Mouse (Mus musculus) left cerebral cortex, adult 9 months (tissue): ENCODE data around the gene Gbf1.
"Not testable (repeated sequence)": the region's sequence is repeated elsewhere in the genome, so short reads cannot be mapped to it uniquely, and the experiment has no call there.

Experiments
- DNase-seq, 2 experiments: peaks; one replicate each; pipeline ENCODE4 v3.0.0; 2022; ENCODE audit warnings: low spot score in 2 of 2

The Gbf1 gene

GRCm38 (mm10) chr19:46152127-46152803 lies at the start of gene Gbf1:
Gbf1 (plus strand) TSS chr19:46152509.
- peak; percentile 99 for DNase-seq

GRCm38 (mm10) chr19:46103437-46104186 lies 48.7 kb upstream of the Gbf1 start:
- DNase-seq, result no peak

- DNase-seq, result no peak
Measured at GRCm38 (mm10) chr19:46104187-46104557, 48.1 kb upstream of the Gbf1 start.

- DNase-seq, result no peak
Measured at GRCm38 (mm10) chr19:46110214-46110613, 42.1 kb upstream of the Gbf1 start.

GRCm38 (mm10) chr19:46110781-46111180 lies 41.5 kb upstream of the Gbf1 start:
- no peak for DNase-seq

GRCm38 (mm10) chr19:46114617-46115016 lies 37.7 kb upstream of the Gbf1 start:
- no peak for DNase-seq

- DNase-seq, result no peak
Measured at GRCm38 (mm10) chr19:46119458-46119857, 32.9 kb upstream of the Gbf1 start.

- DNase-seq, result no peak
Measured at GRCm38 (mm10) chr19:46120872-46121271, 31.4 kb upstream of the Gbf1 start.

GRCm38 (mm10) chr19:46123876-46124275 lies 28.4 kb upstream of the Gbf1 start:
- no peak for DNase-seq

- no peak for DNase-seq
Measured at GRCm38 (mm10) chr19:46124651-46125050, 27.7 kb upstream of the Gbf1 start.

- no peak for DNase-seq
Measured at GRCm38 (mm10) chr19:46126301-46126700, 26.0 kb upstream of the Gbf1 start.

GRCm38 (mm10) chr19:46129737-46130136 lies 22.6 kb upstream of the Gbf1 start:
- not testable (repeated sequence) for DNase-seq

GRCm38 (mm10) chr19:46131283-46131682 lies 21.0 kb upstream of the Gbf1 start:
- DNase-seq, result no peak

- DNase-seq, result no peak
Measured at GRCm38 (mm10) chr19:46131694-46132525, 20.4 kb upstream of the Gbf1 start, which contains the start of gene Elovl3. Elovl3 (plus strand) TSS chr19:46131897.

GRCm38 (mm10) chr19:46132577-46132976 lies 19.7 kb upstream of the Gbf1 start:
- DNase-seq, result no peak

- peak; percentile 36 to 92 for DNase-seq
Measured at GRCm38 (mm10) chr19:46135297-46135696, 17.0 kb upstream of the Gbf1 start.

- DNase-seq, result peak in 1 of 2 experiments; percentile 14
Measured at GRCm38 (mm10) chr19:46135789-46136638, 16.3 kb upstream of the Gbf1 start.

- DNase-seq, result peak in 1 of 2 experiments; percentile 47
Measured at GRCm38 (mm10) chr19:46136639-46137580, 15.4 kb upstream of the Gbf1 start.

GRCm38 (mm10) chr19:46140324-46140723 lies 12.0 kb upstream of the Gbf1 start:
- no peak for DNase-seq

- no peak for DNase-seq
Measured at GRCm38 (mm10) chr19:46141091-46141490, 11.2 kb upstream of the Gbf1 start.
